Mouse (Mus musculus): ENCODE measurements around the gene Pou2f3.
"Not testable (repeated sequence)": the region's sequence is repeated elsewhere in the genome, so short reads cannot be mapped to it uniquely, and the experiment has no call there.

Gene Pou2f3

GRCm38 (mm10) chr9:43166346-43166745, 43.8 kb downstream of the Pou2f3 start:
- DNase-seq (ENCODE audit: low read depth, low spot score) = no peak

- DNase-seq (ENCODE audit: low read depth, low spot score) = no peak
Observed at GRCm38 (mm10) chr9:43155960-43156359, 54.2 kb downstream of the Pou2f3 start.

GRCm38 (mm10) chr9:43151779-43152178, 58.4 kb downstream of the Pou2f3 start:
- no peak for DNase-seq (ENCODE audit: low read depth, low spot score)

GRCm38 (mm10) chr9:43150957-43151356, 59.2 kb downstream of the Pou2f3 start:
- DNase-seq (ENCODE audit: low read depth, low spot score) = no peak

- no peak for DNase-seq (ENCODE audit: low read depth, low spot score)
Observed at GRCm38 (mm10) chr9:43150075-43150474, 60.1 kb downstream of the Pou2f3 start.

GRCm38 (mm10) chr9:43149498-43149897, 60.7 kb downstream of the Pou2f3 start:
- no peak for DNase-seq (ENCODE audit: low read depth, low spot score)

- no peak for DNase-seq (ENCODE audit: low read depth, low spot score)
Observed at GRCm38 (mm10) chr9:43145196-43145595, 65.0 kb downstream of the Pou2f3 start.

- no peak for DNase-seq (ENCODE audit: low read depth, low spot score)
Observed at GRCm38 (mm10) chr9:43144206-43144810, 65.9 kb downstream of the Pou2f3 start.

- DNase-seq (ENCODE audit: low read depth, low spot score) = peak; percentile 47
Observed at GRCm38 (mm10) chr9:43141839-43142238, 68.3 kb downstream of the Pou2f3 start.

- no peak for DNase-seq (ENCODE audit: low read depth, low spot score)
Observed at GRCm38 (mm10) chr9:43133525-43133924, 76.6 kb downstream of the Pou2f3 start.

- no peak for DNase-seq (ENCODE audit: low read depth, low spot score)
Observed at GRCm38 (mm10) chr9:43132380-43132779, 77.8 kb downstream of the Pou2f3 start.

- no peak for DNase-seq (ENCODE audit: low read depth, low spot score)
Observed at GRCm38 (mm10) chr9:43131940-43132339, 78.2 kb downstream of the Pou2f3 start.

GRCm38 (mm10) chr9:43130684-43131083, 79.5 kb downstream of the Pou2f3 start:
- no peak for DNase-seq (ENCODE audit: low read depth, low spot score)

- DNase-seq (ENCODE audit: low read depth, low spot score) = no peak
Observed at GRCm38 (mm10) chr9:43127101-43127787, 82.9 kb downstream of the Pou2f3 start.

- DNase-seq (ENCODE audit: low read depth, low spot score) = no peak
Observed at GRCm38 (mm10) chr9:43122379-43122778, 87.8 kb downstream of the Pou2f3 start.

GRCm38 (mm10) chr9:43121948-43122347, 88.2 kb downstream of the Pou2f3 start:
- DNase-seq (ENCODE audit: low read depth, low spot score) = not testable (repeated sequence)

GRCm38 (mm10) chr9:43116997-43117336, 93.2 kb downstream of the Pou2f3 start:
- no peak for DNase-seq (ENCODE audit: low read depth, low spot score)

- no peak for DNase-seq (ENCODE audit: low read depth, low spot score)
Observed at GRCm38 (mm10) chr9:43116134-43116996, 93.8 kb downstream of the Pou2f3 start, which contains the start of gene Tmem136. Gene Tmem136, minus strand, starts transcription at chr9:43116570.

- no peak for DNase-seq (ENCODE audit: low read depth, low spot score)
Observed at GRCm38 (mm10) chr9:43115431-43116133, 94.6 kb downstream of the Pou2f3 start.

- no peak for DNase-seq (ENCODE audit: low read depth, low spot score)
Observed at GRCm38 (mm10) chr9:43114833-43115232, 95.3 kb downstream of the Pou2f3 start.

GRCm38 (mm10) chr9:43110286-43110980, 99.7 kb downstream of the Pou2f3 start:
- DNase-seq (ENCODE audit: low read depth, low spot score) = no peak
